Mouse (Mus musculus) megakaryocyte, embryonic 14.5 days (primary cell): ENCODE results near the gene E2f8.

Source experiments
- FLI1 ChIP-seq: IDR thresholded peaks from 2 replicates; pipeline ENCODE4 v1.6.1; 2012; ENCODE audit warnings: low read length, inconsistent platforms, mixed read lengths
- GATA1 ChIP-seq: IDR thresholded peaks from 3 replicates; pipeline ENCODE4 v1.6.1; 2012; ENCODE audit warnings: mixed read lengths, low read length, inconsistent platforms, borderline replicate concordance

- TF ChIP-seq GATA1 (no peak), FLI1 (0 out of 2 replicates have a peak, but pooled peaks have one; percentile 18)
Measured at GRCm38 (mm10) chr7:48859362-48859761, 22.0 kb downstream of the E2f8 start.
